Mouse (Mus musculus) MEL (cell line): ENCODE data around the gene Adh6b. TPM values are rescaled to one million over a fixed set of nuclear protein-coding genes. Genes with fewer than 3 reads are reported as not detected.

Source experiments
- DNase-seq: peaks from one replicate; pipeline ENCODE4 v3.0.0; 2011; ENCODE audit warnings: low read depth, low spot score
- H3K27ac ChIP-seq: 2 replicates; pipeline ENCODE4 v1.5.1; 2012; ENCODE audit warnings: low read depth, mild to moderate bottlenecking, control low read depth, low read length, moderate library complexity; ENCODE audit not compliant: control insufficient read depth
- H3K27me3 ChIP-seq, 2 experiments: fragments of 150-350 bp in 1 of 2; sonication (generic) in 1 of 2; 2 replicates each; pipeline ENCODE4 v1.6.1; 2012; ENCODE audit warnings: low read length in 2 of 2, mild to moderate bottlenecking in 2 of 2, improper control_type of control experiment in 1 of 2, moderate library complexity in 1 of 2; ENCODE audit not compliant: insufficient read depth in 2 of 2, control insufficient read depth in 1 of 2
- H3K36me3 ChIP-seq, 2 experiments: 2 replicates each; pipeline ENCODE4 v1.6.1; 2012 to 2014; ENCODE audit warnings: low read length in 2 of 2, improper control_type of control experiment in 1 of 2, inconsistent platforms in 1 of 2, mild to moderate bottlenecking in 1 of 2; ENCODE audit not compliant: insufficient read depth in 2 of 2, control insufficient read depth in 1 of 2
- H3K4me1 ChIP-seq, 2 experiments: fragments of 150-350 bp in 1 of 2; sonication (generic) in 1 of 2; 2 replicates each; pipeline ENCODE4 v1.6.1; 2012; ENCODE audit warnings: low read length in 2 of 2, improper control_type of control experiment in 1 of 2, mild to moderate bottlenecking in 1 of 2; ENCODE audit not compliant: insufficient read depth in 2 of 2, control insufficient read depth in 1 of 2
- H3K4me3 ChIP-seq, 2 experiments: fragments of 150-350 bp in 1 of 2; sonication (generic) in 1 of 2; 2 replicates each; pipeline ENCODE4 v1.5.1; 2012; ENCODE audit warnings: low read depth in 2 of 2, low read length in 2 of 2, mild to moderate bottlenecking in 2 of 2, moderate library complexity in 2 of 2, control low read depth in 1 of 2, improper control_type of control experiment in 1 of 2; ENCODE audit not compliant: control insufficient read depth in 1 of 2, insufficient read depth in 1 of 2
- H3K79me2 ChIP-seq: 2 replicates; pipeline ENCODE4 v1.6.1; 2012; ENCODE audit warnings: mild to moderate bottlenecking, low read length, moderate library complexity; ENCODE audit not compliant: control insufficient read depth, poor library complexity, insufficient read depth
- H3K9ac ChIP-seq: 2 replicates; pipeline ENCODE4 v1.6.1; 2012; ENCODE audit warnings: low read depth, mild to moderate bottlenecking, control low read depth, low read length, moderate library complexity; ENCODE audit not compliant: control insufficient read depth, poor library complexity, severe bottlenecking
- H3K9me3 ChIP-seq: fragments of 150-350 bp; sonication (generic); replicated peaks from 2 replicates; pipeline ENCODE4 v1.6.1; 2012; ENCODE audit warnings: mild to moderate bottlenecking, low read length, improper control_type of control experiment, moderate library complexity; ENCODE audit not compliant: insufficient read depth
- CHD2 ChIP-seq: IDR thresholded peaks from 2 replicates; pipeline ENCODE4 v1.6.1; 2011; ENCODE audit warnings: low read length, improper control_type of control experiment
- CTCF ChIP-seq, 3 experiments: IDR thresholded peaks in 2 of 3; conservative IDR thresholded peaks in 1 of 3; 2 replicates each; pipeline ENCODE4 v1.5.1; 2011 to 2012; ENCODE audit warnings: low read length in 3 of 3, low read depth in 2 of 3, mild to moderate bottlenecking in 2 of 3, improper control_type of control experiment in 1 of 3, inconsistent platforms in 1 of 3, mixed read lengths in 1 of 3, moderate library complexity in 1 of 3; ENCODE audit not compliant: control insufficient read depth in 1 of 3, insufficient read depth in 1 of 3, poor library complexity in 1 of 3, severe bottlenecking in 1 of 3
- GABPA ChIP-seq: IDR thresholded peaks from 2 replicates; pipeline ENCODE4 v1.6.1; 2012; ENCODE audit warnings: low read depth, mild to moderate bottlenecking, inconsistent platforms, low read length, improper control_type of control experiment, moderate library complexity
- MAFK ChIP-seq: IDR thresholded peaks from 2 replicates; pipeline ENCODE4 v1.6.1; 2011; ENCODE audit warnings: low read depth, mild to moderate bottlenecking, low read length, improper control_type of control experiment, borderline replicate concordance
- MAZ ChIP-seq: IDR thresholded peaks from 2 replicates; pipeline ENCODE4 v1.6.1; 2012; ENCODE audit warnings: low read depth, mild to moderate bottlenecking, inconsistent platforms, low read length, improper control_type of control experiment
- MYC ChIP-seq: IDR thresholded peaks from 2 replicates; pipeline ENCODE4 v1.6.1; 2011; ENCODE audit warnings: low read depth, mild to moderate bottlenecking, low read length, improper control_type of control experiment, moderate library complexity
- NELFE ChIP-seq: IDR thresholded peaks from 2 replicates; pipeline ENCODE4 v1.6.1; 2011; ENCODE audit warnings: low read depth, low read length, improper control_type of control experiment
- NRF1 ChIP-seq: IDR thresholded peaks from 2 replicates; pipeline ENCODE4 v1.6.1; 2014; ENCODE audit warnings: low read depth, mild to moderate bottlenecking, inconsistent platforms, low read length, improper control_type of control experiment, moderate library complexity; ENCODE audit not compliant: poor library complexity, insufficient read depth, severe bottlenecking
- POLR2AphosphoS5 ChIP-seq: IDR thresholded peaks from 2 replicates; pipeline ENCODE4 v1.6.1; 2012; ENCODE audit warnings: low read depth, borderline replicate concordance, mild to moderate bottlenecking, inconsistent platforms, low read length, moderate library complexity, mixed read lengths
- RAD21 ChIP-seq: IDR thresholded peaks from 2 replicates; pipeline ENCODE4 v1.6.1; 2011; ENCODE audit warnings: mild to moderate bottlenecking, low read depth, low read length, improper control_type of control experiment
- RCOR1 ChIP-seq: IDR thresholded peaks from 2 replicates; pipeline ENCODE4 v1.6.1; 2012; ENCODE audit warnings: low read depth, mild to moderate bottlenecking, inconsistent platforms, low read length, improper control_type of control experiment
- SMC3 ChIP-seq: IDR thresholded peaks from 2 replicates; pipeline ENCODE4 v1.6.1; 2011; ENCODE audit warnings: low read depth, low read length, improper control_type of control experiment
- TBP ChIP-seq: IDR thresholded peaks from 2 replicates; pipeline ENCODE4 v1.8.0; 2011; ENCODE audit warnings: low read depth, low read length, improper control_type of control experiment
- TCF12 ChIP-seq: IDR thresholded peaks from 2 replicates; pipeline ENCODE4 v1.6.1; 2014; ENCODE audit warnings: low read depth, mild to moderate bottlenecking, inconsistent platforms, low read length, improper control_type of control experiment, moderate library complexity
- ZC3H11A ChIP-seq: IDR thresholded peaks from 2 replicates; pipeline ENCODE4 v1.6.1; 2012; ENCODE audit warnings: low read depth, mild to moderate bottlenecking, inconsistent platforms, low read length, improper control_type of control experiment
- ZMIZ1 ChIP-seq: IDR thresholded peaks from 2 replicates; pipeline ENCODE4 v1.6.1; 2012; ENCODE audit warnings: low read depth, mild to moderate bottlenecking, inconsistent platforms, low read length, improper control_type of control experiment, moderate library complexity
- ZNF384 ChIP-seq: IDR thresholded peaks from 2 replicates; pipeline ENCODE4 v1.6.1; 2012; ENCODE audit warnings: low read depth, mild to moderate bottlenecking, inconsistent platforms, low read length, improper control_type of control experiment
- polyA plus RNA-seq, 2 experiments: library from polyadenylated mRNA; stranded (reverse) in 1 of 2; unstranded in 1 of 2; fragments of >175 nt in 1 of 2; fragments of >200 nt in 1 of 2; gene quantifications; 2 replicates each; pipeline versions ENCODE4 v1.2.1 to v1.2.4; 2012; ENCODE audit warnings: low replicate concordance in 2 of 2, low read depth in 1 of 2; ENCODE audit not compliant: insufficient read length in 2 of 2, insufficient read depth in 1 of 2, missing spikeins in 1 of 2
- total RNA-seq: library from RNA; depleted of rRNA; stranded (reverse); fragments of 300-350 nt; gene quantifications from 2 replicates; pipeline ENCODE4 v1.2.3, GENCODE M21; 2012

Adh6b gene
- total and polyA plus RNA-seq, 3 experiments: not detected

- no peaks in the 10 kb centered on the region for H3K9me3 ChIP-seq
- H3K9ac ChIP-seq: no peak overlapping the region
- no peaks in the 10 kb centered on the region for H3K36me3 ChIP-seq
- TF ChIP-seq NELFE: no peak
- no peak for TF ChIP-seq NRF1
- TF ChIP-seq TBP: no peak
- no peak for TF ChIP-seq MAFK
- DNase-seq: no peak
- H3K27me3 ChIP-seq: peaks cover 2% of the 10 kb centered on the region in 2 experiments; a peak in 2 of 4 replicates
- no peak overlapping the region for H3K4me3 ChIP-seq
- H3K4me1 ChIP-seq: no peaks in the 10 kb centered on the region
- no peak overlapping the region for H3K27ac ChIP-seq
- H3K79me2 ChIP-seq: no peaks in the 10 kb centered on the region
These were observed 35.3 kb upstream of the Adh6b start for GRCm38 (mm10) chr3:138306290-138306683.

- no peak for TF ChIP-seq RCOR1
- TF ChIP-seq ZNF384: no peak
- TF ChIP-seq POLR2AphosphoS5: no peak
- no peak for TF ChIP-seq NELFE
- TF ChIP-seq RAD21: no peak
- TF ChIP-seq SMC3: no peak
- TF ChIP-seq MAZ: no peak
- no peak for TF ChIP-seq GABPA
- TF ChIP-seq ZMIZ1: no peak
- no peak for TF ChIP-seq CHD2
- TF ChIP-seq TCF12: no peak
- TF ChIP-seq, all 39 proteins: peak for 0
- Histone ChIP-seq H3K4me1 (no peaks in the 10 kb centered on the region), H3K27ac (no peak overlapping the region), H3K9ac (no peak overlapping the region), H3K4me3 (no peak overlapping the region), H3K36me3 (no peaks in the 10 kb centered on the region), H3K79me2 (no peaks in the 10 kb centered on the region), H3K27me3 (0 out of 4 replicates have a peak, but pooled peaks cover 0 to 1% of the 10 kb centered on the region in 2 experiments), H3K9me3 (no peaks in the 10 kb centered on the region)
- no peak for DNase-seq
These were observed 31.7 kb upstream of the Adh6b start for GRCm38 (mm10) chr3:138309910-138310309.

GRCm38 (mm10) chr3:138311015-138311414 lies 30.6 kb upstream of the Adh6b start:
- H3K9ac ChIP-seq: no peak overlapping the region

More at GRCm38 (mm10) chr3:138311015-138311414, 30.6 kb upstream of the Adh6b start:
- Histone ChIP-seq H3K79me2 (no peaks in the 10 kb centered on the region), H3K36me3 (no peaks in the 10 kb centered on the region), H3K27me3 (0 out of 4 replicates have a peak, but pooled peaks cover 0 to 1% of the 10 kb centered on the region in 2 experiments), H3K9me3 (no peaks in the 10 kb centered on the region), H3K4me1 (no peaks in the 10 kb centered on the region), H3K27ac (no peak overlapping the region), H3K4me3 (no peak overlapping the region)
- TF ChIP-seq ZC3H11A (no peak), SMC3 (no peak), MYC (no peak), CTCF (IDR thresholded peaks at IDR 0.05 in 2 of 3, conservative IDR thresholded peaks at IDR 0.05 in 1 of 3; ENCODE audit: control insufficient read depth in 1 of 3, insufficient read depth in 1 of 3, low read depth in 2 of 3, low read length in 3 of 3, poor library complexity in 1 of 3, severe bottlenecking in 1 of 3) (peak in 2 of 3 experiments; percentile 14 to 22; a peak in 2 of 6 replicates), RAD21 (peak; percentile 5; the same call in 1 of the 2 replicates)
- no peak for DNase-seq
